In the genomic region with DNA sequence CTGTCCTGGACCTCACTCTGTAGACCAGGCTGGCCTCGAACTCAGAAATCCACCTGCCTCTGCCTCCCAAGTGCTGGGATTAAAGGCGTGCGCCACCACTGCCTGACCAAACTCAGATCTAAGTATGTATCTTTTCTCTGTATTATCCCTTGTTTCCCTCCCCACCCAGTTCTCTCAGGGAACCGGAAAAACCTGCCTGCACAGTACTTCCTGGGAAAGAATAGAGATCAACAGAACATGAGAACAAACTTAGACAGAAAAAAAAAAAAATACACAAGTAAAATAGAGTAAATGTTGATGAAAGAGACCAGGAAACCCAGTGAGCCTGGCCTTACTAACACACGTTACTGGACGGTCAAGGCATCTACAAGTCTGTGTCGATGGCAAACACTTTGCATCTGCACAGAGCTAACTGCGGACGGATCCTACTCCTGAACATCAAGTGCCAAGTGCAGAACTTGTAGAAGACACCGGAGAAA, we compare ENCODE assay signal across 8 mouse cellular contexts. TPM values are rescaled to one million over a fixed set of nuclear protein-coding genes. Genes with fewer than 3 reads are reported as not detected.
A peak's percentile ranks its signal among the peaks of the same experiment; 100 is the strongest.
DNase-seq lines count a peak whose midpoint lies in the region; ATAC-seq and TF ChIP-seq lines count a peak whose summit lies in the region.
"Not testable (repeated sequence)": the region's sequence is repeated elsewhere in the genome, so short reads cannot be mapped to it uniquely, and the experiment has no call there.

No protein-coding gene starts in this region.

- WGBS in cerebellum, adult 2 months = 26% methylated on average over 10 of the region's 10 CpGs
- 40% methylated on average over 10 of the region's 10 CpGs for WGBS in forebrain, embryonic 13.5 days
- WGBS in heart, embryonic 16.5 days = 22% methylated on average over 10 of the region's 10 CpGs
- WGBS in kidney, adult 2 months = 23% methylated on average over 10 of the region's 10 CpGs
- WGBS in liver, embryonic 11.5 days = 29% methylated on average over 10 of the region's 10 CpGs
- 38% methylated on average over 10 of the region's 10 CpGs for WGBS in neural tube, embryonic 12.5 days

- peak overlapping the region; percentile 73 for H3K4me2 ChIP-seq in forebrain, embryonic 13.5 days
- peak overlapping the region; percentile 59 for H3K4me2 ChIP-seq in heart, embryonic 16.5 days (ENCODE audit: low read depth, low read length)
- H3K4me2 ChIP-seq in liver, embryonic 11.5 days = peak overlapping the region; percentile 85
- H3K4me2 ChIP-seq in neural tube, embryonic 12.5 days (replicated peaks) = peak overlapping the region; percentile 81

- peak overlapping the region; percentile 70; the same call in 1 of the 2 replicates for H3K9ac ChIP-seq in forebrain, embryonic 13.5 days
- peak overlapping the region; percentile 76 for H3K9ac ChIP-seq in heart, embryonic 16.5 days (ENCODE audit: low read length)
- H3K9ac ChIP-seq in liver, embryonic 11.5 days (ENCODE audit: low read depth, low read length) = peak overlapping the region; percentile 41; the same call in 1 of the 2 replicates
- not testable (repeated sequence) for H3K9ac ChIP-seq in neural tube, embryonic 12.5 days

- not testable (repeated sequence) for H3K9me3 ChIP-seq in forebrain, embryonic 13.5 days (replicated peaks); heart, embryonic 16.5 days (replicated peaks; ENCODE audit: control insufficient read depth, low read length); liver, embryonic 11.5 days (ENCODE audit: control insufficient read depth, low read length); neural tube, embryonic 12.5 days

- not testable (repeated sequence) for H3K4me1 ChIP-seq in cerebellum, adult 2 months (ENCODE audit: control insufficient read depth, insufficient read depth, low read length); forebrain, embryonic 13.5 days; heart, embryonic 16.5 days (ENCODE audit: control insufficient read depth, insufficient read depth, low read length); kidney, adult 2 months (ENCODE audit: control insufficient read depth, insufficient read depth, low read length); liver, embryonic 11.5 days (replicated peaks; ENCODE audit: control insufficient read depth, insufficient read depth, low read length); neural tube, embryonic 12.5 days

- peak overlapping the region; percentile 95 for H3K27ac ChIP-seq in cerebellum, adult 2 months (ENCODE audit: insufficient read depth, low read length)
- peak overlapping the region; percentile 91; the same call in 1 of the 2 replicates for H3K27ac ChIP-seq in forebrain, embryonic 13.5 days
- peak overlapping the region; percentile 90 for H3K27ac ChIP-seq in heart, embryonic 16.5 days (ENCODE audit: low read length)
- H3K27ac ChIP-seq in kidney, adult 2 months (ENCODE audit: insufficient read depth, low read depth, low read length) = peak overlapping the region; percentile 91
- H3K27ac ChIP-seq in liver, embryonic 11.5 days (ENCODE audit: low read depth, low read length) = peak overlapping the region; percentile 62; the same call in 1 of the 2 replicates
- H3K27ac ChIP-seq in neural tube, embryonic 12.5 days = not testable (repeated sequence)

- peak overlapping the region; percentile 51 for H3K4me3 ChIP-seq in cerebellum, adult 2 months (replicated peaks; ENCODE audit: insufficient read depth, low read depth, low read length)
- peak overlapping the region; percentile 50 for H3K4me3 ChIP-seq in forebrain, embryonic 13.5 days
- peak overlapping the region; percentile 56 for H3K4me3 ChIP-seq in heart, embryonic 16.5 days (ENCODE audit: low read length)
- peak overlapping the region; percentile 60 for H3K4me3 ChIP-seq in kidney, adult 2 months (ENCODE audit: insufficient read depth, low read depth, low read length)
- peak overlapping the region; percentile 54 for H3K4me3 ChIP-seq in liver, embryonic 11.5 days (ENCODE audit: low read depth, low read length)
- peak overlapping the region; percentile 51 for H3K4me3 ChIP-seq in neural tube, embryonic 12.5 days

- not testable (repeated sequence) for DNase-seq in cerebellum, adult 2 months; kidney, adult 2 months; liver, embryonic 11.5 days (ENCODE audit: low spot score)
- DNase-seq in lung, postnatal 36 days = peak; percentile 67
- DNase-seq in urinary bladder, postnatal 14 days (ENCODE audit: low spot score) = peak; percentile 73

- TF ChIP-seq CTCF in cerebellum, adult 2 months (IDR thresholded peaks at IDR 0.05; ENCODE audit: borderline replicate concordance, insufficient read depth, low read depth, low read length); kidney, adult 2 months (conservative IDR thresholded peaks at IDR 0.05; ENCODE audit: insufficient read depth, insufficient read length, low read depth, low read length): not testable (repeated sequence)

- TF ChIP-seq POLR2A in cerebellum, adult 2 months (IDR thresholded peaks at IDR 0.05; ENCODE audit: borderline replicate concordance, insufficient read depth, low read length); kidney, adult 2 months (IDR thresholded peaks at IDR 0.05; ENCODE audit: low read depth, low read length): not testable (repeated sequence)

- peaks cover 13% of the 10 kb centered on the region for H3K36me3 ChIP-seq in forebrain, embryonic 13.5 days (ENCODE audit: poor library complexity, severe bottlenecking)
- not testable (repeated sequence) for H3K36me3 ChIP-seq in heart, embryonic 16.5 days (ENCODE audit: control insufficient read depth, insufficient read depth); kidney, adult 2 months (ENCODE audit: control insufficient read depth, insufficient read depth, low read length); liver, embryonic 11.5 days (ENCODE audit: control insufficient read depth, insufficient read depth, low read length); neural tube, embryonic 12.5 days

- not testable (repeated sequence) for H3K27me3 ChIP-seq in cerebellum, adult 2 months (ENCODE audit: control insufficient read depth, insufficient read depth, low read length); forebrain, embryonic 13.5 days; heart, embryonic 16.5 days (ENCODE audit: control insufficient read depth, insufficient read depth, low read length); kidney, adult 2 months (replicated peaks; ENCODE audit: control insufficient read depth, insufficient read depth, low read length); liver, embryonic 11.5 days (replicated peaks; ENCODE audit: control insufficient read depth, insufficient read depth, low read length); neural tube, embryonic 12.5 days (replicated peaks)

- ATAC-seq in forebrain, embryonic 13.5 days; heart, embryonic 16.5 days (replicated peaks; ENCODE audit: extremely low read depth, insufficient read depth, low FRiP score); liver, embryonic 11.5 days (replicated peaks; ENCODE audit: low FRiP score); neural tube, embryonic 12.5 days (ENCODE audit: low FRiP score, low read depth): not testable (repeated sequence)

RNA-seq across cellular contexts. Expression of gene Zfp119b, which starts 4.9 kb away (rescaled TPM):
- 3.3 and 3.7 TPM in 2 replicates for polyA plus RNA-seq in cerebellum, adult 2 months (2012; rRNA removed)
- 6.6 and 7.3 TPM in 2 replicates for polyA plus RNA-seq in forebrain, embryonic 13.5 days (2015; fragmentation: Nextera tagmentation; extraction: Ambion mirVana)
- polyA plus RNA-seq in heart, embryonic 16.5 days (2015; fragmentation: Nextera tagmentation; extraction: Ambion mirVana) = 4.9 and 6.5 TPM in 2 replicates
- polyA plus RNA-seq in kidney, adult 2 months (2012; rRNA removed) = 0.46 and 0.69 TPM in 2 replicates
- polyA plus RNA-seq in liver, embryonic 11.5 days (2014; fragmentation: Nextera tagmentation; extraction: Ambion mirVana) = 3.8 and 4.4 TPM in 2 replicates
- 6.0 and 6.1 TPM in 2 replicates for polyA plus RNA-seq in neural tube, embryonic 12.5 days (2016; fragmentation: Nextera tagmentation; extraction: Ambion mirVana)

RNA-seq across cellular contexts. Expression of gene Ebi3, which starts 8.0 kb away (rescaled TPM):
- 0.81 and 1.00 TPM in 2 replicates for polyA plus RNA-seq in cerebellum, adult 2 months (2012; rRNA removed)
- 2.4 and 2.6 TPM in 2 replicates for polyA plus RNA-seq in forebrain, embryonic 13.5 days (2015; fragmentation: Nextera tagmentation; extraction: Ambion mirVana)
- polyA plus RNA-seq in heart, embryonic 16.5 days (2015; fragmentation: Nextera tagmentation; extraction: Ambion mirVana) = 1.4 and 1.7 TPM in 2 replicates
- 3.1 and 3.5 TPM in 2 replicates for polyA plus RNA-seq in kidney, adult 2 months (2012; rRNA removed)
- polyA plus RNA-seq in liver, embryonic 11.5 days (2014; fragmentation: Nextera tagmentation; extraction: Ambion mirVana) = 3.5 and 4.7 TPM in 2 replicates
- polyA plus RNA-seq in neural tube, embryonic 12.5 days (2016; fragmentation: Nextera tagmentation; extraction: Ambion mirVana) = 2.3 and 2.8 TPM in 2 replicates

RNA-seq across cellular contexts. Expression of gene Yju2, which starts 14.5 kb away (rescaled TPM):
- 13.4 and 14.9 TPM in 2 replicates for polyA plus RNA-seq in cerebellum, adult 2 months (2012; rRNA removed)
- polyA plus RNA-seq in forebrain, embryonic 13.5 days (2015; fragmentation: Nextera tagmentation; extraction: Ambion mirVana) = 29.2 and 32.1 TPM in 2 replicates
- polyA plus RNA-seq in heart, embryonic 16.5 days (2015; fragmentation: Nextera tagmentation; extraction: Ambion mirVana) = 18.4 and 19.3 TPM in 2 replicates
- polyA plus RNA-seq in kidney, adult 2 months (2012; rRNA removed) = 7.2 and 7.7 TPM in 2 replicates
- 20.9 and 23.4 TPM in 2 replicates for polyA plus RNA-seq in liver, embryonic 11.5 days (2014; fragmentation: Nextera tagmentation; extraction: Ambion mirVana)
- 24.2 and 27.1 TPM in 2 replicates for polyA plus RNA-seq in neural tube, embryonic 12.5 days (2016; fragmentation: Nextera tagmentation; extraction: Ambion mirVana)

RNA-seq across cellular contexts. Expression of gene Shd, which starts 25.8 kb away (rescaled TPM):
- polyA plus RNA-seq in cerebellum, adult 2 months (2012; rRNA removed) = 122 and 127 TPM in 2 replicates
- 102 TPM in 2 replicates for polyA plus RNA-seq in forebrain, embryonic 13.5 days (2015; fragmentation: Nextera tagmentation; extraction: Ambion mirVana)
- polyA plus RNA-seq in heart, embryonic 16.5 days (2015; fragmentation: Nextera tagmentation; extraction: Ambion mirVana) = 6.6 and 6.9 TPM in 2 replicates
- 22.4 and 31.3 TPM in 2 replicates for polyA plus RNA-seq in kidney, adult 2 months (2012; rRNA removed)
- 2.4 and 2.5 TPM in 2 replicates for polyA plus RNA-seq in liver, embryonic 11.5 days (2014; fragmentation: Nextera tagmentation; extraction: Ambion mirVana)
- 136 and 143 TPM in 2 replicates for polyA plus RNA-seq in neural tube, embryonic 12.5 days (2016; fragmentation: Nextera tagmentation; extraction: Ambion mirVana)

RNA-seq across cellular contexts. Expression of gene Fsd1, which starts 41.9 kb away (rescaled TPM):
- 88.0 and 91.3 TPM in 2 replicates for polyA plus RNA-seq in cerebellum, adult 2 months (2012; rRNA removed)
- 96.0 and 113 TPM in 2 replicates for polyA plus RNA-seq in forebrain, embryonic 13.5 days (2015; fragmentation: Nextera tagmentation; extraction: Ambion mirVana)
- polyA plus RNA-seq in heart, embryonic 16.5 days (2015; fragmentation: Nextera tagmentation; extraction: Ambion mirVana) = 2.3 and 3.5 TPM in 2 replicates
- 0.36 and 0.48 TPM in 2 replicates for polyA plus RNA-seq in kidney, adult 2 months (2012; rRNA removed)
- polyA plus RNA-seq in liver, embryonic 11.5 days (2014; fragmentation: Nextera tagmentation; extraction: Ambion mirVana) = 6.4 and 8.8 TPM in 2 replicates
- 114 and 123 TPM in 2 replicates for polyA plus RNA-seq in neural tube, embryonic 12.5 days (2016; fragmentation: Nextera tagmentation; extraction: Ambion mirVana)
